Comparison of ENCODE assay signal across 23 mouse cellular contexts in genomic region chr2:32070747-32071146, GRCm38 (mm10).
"Had no signal": no experiment of that assay in that cellular context is flagged by ENCODE, and none has a peak within 500 bp of the region (broad histone marks: within the 10 kb centered on the region; RNA-seq: fewer than 3 reads in every experiment).

No protein-coding gene starts in this region.

- H3K27ac ChIP-seq: kidney, postnatal 0 days; layer of hippocampus, adult 2 months; limb, embryonic 12.5 days; limb, embryonic 15.5 days; liver, embryonic 14.5 days; macrophage; neural tube, embryonic 12.5 days; neural tube, embryonic 15.5 days had no signal

- H3K4me3 ChIP-seq: layer of hippocampus, adult 2 months; limb, embryonic 12.5 days; limb, embryonic 15.5 days; neural tube, embryonic 12.5 days; neural tube, embryonic 15.5 days had no signal

- H3K27me3 ChIP-seq: limb, embryonic 15.5 days had no signal

- H3K36me3 ChIP-seq: limb, embryonic 12.5 days; limb, embryonic 15.5 days; neural tube, embryonic 12.5 days; neural tube, embryonic 15.5 days had no signal

- DNase-seq: kidney, adult 18-20 months; kidney, postnatal 25 days; layer of hippocampus, adult 9-11 months; layer of hippocampus, postnatal 36 days; left cerebral cortex, postnatal 4 days; liver, postnatal 0 days; lung, embryonic 14.5 days; midbrain, embryonic 14.5 days; right cerebral cortex, adult 18-20 months; right cerebral cortex, postnatal 14 days; right cerebral cortex, postnatal 4 days; thymus, adult 18-20 months; thymus, postnatal 25 days had no signal

- ATAC-seq: intestine, embryonic 16.5 days; liver, postnatal 0 days; lung, postnatal 0 days had no signal

- H3K4me1 ChIP-seq: neural tube, embryonic 12.5 days; neural tube, embryonic 15.5 days had no signal
